Mouse (Mus musculus) C2C12 (cell line): ENCODE data around the gene Zg16. TPM values are rescaled to one million over a fixed set of nuclear protein-coding genes. Genes with fewer than 3 reads are reported as not detected.

ENCODE experiments used
- H3K27me3 ChIP-seq: one replicate; pipeline ENCODE4 v1.6.1; 2011; ENCODE audit not compliant: control insufficient read depth, insufficient read depth, insufficient read length
- H3K36me3 ChIP-seq: one replicate; pipeline ENCODE4 v1.6.1; 2011; ENCODE audit not compliant: control insufficient read depth, insufficient read depth
- H3K4me3 ChIP-seq: one replicate; pipeline ENCODE4 v1.5.1; 2011; ENCODE audit warnings: mild to moderate bottlenecking, control low read depth; ENCODE audit not compliant: poor library complexity, insufficient read depth, severe bottlenecking
- H3K79me2 ChIP-seq: one replicate; pipeline ENCODE4 v1.6.1; 2011; ENCODE audit not compliant: control insufficient read depth, insufficient read depth
- H3K79me3 ChIP-seq: one replicate; pipeline ENCODE4 v1.6.1; 2011; ENCODE audit warnings: low read depth, control low read depth
- H3ac ChIP-seq: one replicate; pipeline ENCODE3; 2011; ENCODE audit warnings: low read depth; ENCODE audit not compliant: control insufficient read depth, insufficient read length
- CEBPB ChIP-seq: IDR thresholded peaks from one replicate; pipeline ENCODE4 v1.6.1; 2011; ENCODE audit warnings: low read depth, mild to moderate bottlenecking, control low read depth, moderate library complexity
- CTCF ChIP-seq: IDR thresholded peaks from one replicate; pipeline ENCODE4 v1.5.1; 2011; ENCODE audit not compliant: control insufficient read depth, insufficient read depth, insufficient read length
- FOSL1 ChIP-seq: IDR thresholded peaks from one replicate; pipeline ENCODE4 v1.8.0; 2011; ENCODE audit warnings: mild to moderate bottlenecking, low read length; ENCODE audit not compliant: poor library complexity, insufficient read depth, severe bottlenecking
- MAX ChIP-seq: IDR thresholded peaks from one replicate; pipeline ENCODE4 v1.6.1; 2011; ENCODE audit warnings: mild to moderate bottlenecking, control low read depth
- MYOD1 ChIP-seq: IDR thresholded peaks from one replicate; pipeline ENCODE4 v1.6.1; 2011; ENCODE audit warnings: low read depth; ENCODE audit not compliant: control insufficient read depth, insufficient read length
- MYOG ChIP-seq: IDR thresholded peaks from one replicate; pipeline ENCODE4 v1.6.1; 2011; ENCODE audit not compliant: control insufficient read depth, insufficient read length; ENCODE audit errors: extremely low read depth
- USF1 ChIP-seq: IDR thresholded peaks from one replicate; pipeline ENCODE4 v1.6.1; 2011; ENCODE audit warnings: low read depth, mild to moderate bottlenecking, control low read depth, moderate library complexity
- polyA plus RNA-seq: library from polyadenylated mRNA; unstranded; fragments of >200 nt; fragmentation: generic; extraction: Trizol; gene quantifications from one replicate; pipeline ENCODE4 v1.2.1, GENCODE M21; 2012; ENCODE audit warnings: missing spikeins

Zg16 gene
- polyA plus RNA-seq, 1 experiment = not detected

DNA sequence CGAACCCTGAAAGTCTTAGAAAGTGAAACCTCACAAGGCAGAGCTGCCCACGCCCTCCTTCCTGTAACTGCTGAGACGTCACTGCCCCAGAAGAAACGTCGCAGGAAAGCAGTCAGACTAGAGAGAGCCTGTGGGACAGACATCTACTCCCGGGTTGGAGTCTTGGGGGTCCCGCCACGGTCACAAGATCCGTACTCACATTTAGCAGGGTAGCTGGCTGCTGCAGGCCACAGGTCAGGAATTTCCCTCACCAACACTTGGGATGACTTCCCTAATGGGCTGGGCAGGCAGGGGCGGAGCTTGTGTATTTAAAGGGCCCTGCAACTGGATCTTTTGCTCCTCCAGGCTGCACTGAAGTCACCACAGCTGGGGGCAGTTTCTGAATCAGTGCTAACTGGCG, 72.8 kb downstream of the Zg16 start, which contains the start of gene Mvp:
Mvp (minus strand) TSS at position 302 of the 400 bp plus-strand sequence.
- Histone ChIP-seq H3K36me3 (peaks cover 15% of the 10 kb centered on the region), H3K79me3 (peaks cover 19% of the 10 kb centered on the region), H3ac (peak within 1 kb of the TSS; percentile 58), H3K27me3 (no peaks in the 10 kb centered on the region), H3K4me3 (peak within 1 kb of the TSS; percentile 43), H3K79me2 (peaks cover 39% of the 10 kb centered on the region)
- TF ChIP-seq FOSL1 (no peak), MYOG (no peak), MYOD1 (no peak), CEBPB (no peak), CTCF (no peak), USF1 (no peak), MAX (no peak)

- Histone ChIP-seq H3K79me3 (peaks cover 19% of the 10 kb centered on the region), H3K27me3 (no peaks in the 10 kb centered on the region), H3K79me2 (peaks cover 39% of the 10 kb centered on the region), H3K36me3 (peaks cover 15% of the 10 kb centered on the region), H3K4me3 (no peak overlapping the region), H3ac (no peak overlapping the region)
- TF ChIP-seq MAX = no peak
- no peak for TF ChIP-seq MYOG
- no peak for TF ChIP-seq MYOD1
- no peak for TF ChIP-seq CTCF
Measured at GRCm38 (mm10) chr7:127013385-127013784, 73.7 kb downstream of the Zg16 start.

DNA sequence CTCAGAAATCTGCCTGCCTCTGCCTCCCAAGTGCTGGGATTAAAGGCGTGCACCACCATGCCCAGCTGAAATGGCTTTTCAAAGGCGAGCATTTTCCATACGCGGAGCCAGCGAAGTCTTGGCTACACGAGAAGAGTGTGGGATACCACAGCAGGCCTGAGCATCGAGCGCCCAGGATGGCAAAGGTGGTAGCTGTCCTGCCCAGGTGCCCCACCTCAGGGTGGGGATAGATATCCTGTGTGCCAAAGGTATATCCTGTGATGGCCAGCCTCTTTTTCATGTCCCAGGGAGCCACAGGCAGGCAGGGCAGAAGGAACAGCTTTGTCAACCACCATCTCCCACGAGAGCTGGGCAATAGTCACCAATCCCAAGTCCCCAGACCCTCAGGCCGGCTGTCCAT, 74.3 kb downstream of the Zg16 start:
- Histone ChIP-seq H3K27me3 (no peaks in the 10 kb centered on the region), H3K79me3 (peaks cover 19% of the 10 kb centered on the region), H3K4me3 (no peak overlapping the region), H3K36me3 (peaks cover 15% of the 10 kb centered on the region), H3ac (no peak overlapping the region), H3K79me2 (peaks cover 39% of the 10 kb centered on the region)
- TF ChIP-seq MYOD1 (no peak), MYOG (no peak), USF1 (no peak), CTCF (no peak), FOSL1 (no peak), CEBPB (no peak), MAX (no peak)

- no peak for TF ChIP-seq FOSL1
- TF ChIP-seq MAX = no peak
- no peak for TF ChIP-seq MYOG
- TF ChIP-seq MYOD1 = no peak
- TF ChIP-seq CTCF = no peak
- no peak for TF ChIP-seq USF1
- TF ChIP-seq CEBPB = no peak
- Histone ChIP-seq H3ac (no peak overlapping the region), H3K4me3 (no peak overlapping the region), H3K36me3 (peaks cover 15% of the 10 kb centered on the region), H3K79me3 (peaks cover 19% of the 10 kb centered on the region), H3K27me3 (no peaks in the 10 kb centered on the region), H3K79me2 (peaks cover 39% of the 10 kb centered on the region)
Measured at GRCm38 (mm10) chr7:127012374-127012773, 74.8 kb downstream of the Zg16 start.

DNA sequence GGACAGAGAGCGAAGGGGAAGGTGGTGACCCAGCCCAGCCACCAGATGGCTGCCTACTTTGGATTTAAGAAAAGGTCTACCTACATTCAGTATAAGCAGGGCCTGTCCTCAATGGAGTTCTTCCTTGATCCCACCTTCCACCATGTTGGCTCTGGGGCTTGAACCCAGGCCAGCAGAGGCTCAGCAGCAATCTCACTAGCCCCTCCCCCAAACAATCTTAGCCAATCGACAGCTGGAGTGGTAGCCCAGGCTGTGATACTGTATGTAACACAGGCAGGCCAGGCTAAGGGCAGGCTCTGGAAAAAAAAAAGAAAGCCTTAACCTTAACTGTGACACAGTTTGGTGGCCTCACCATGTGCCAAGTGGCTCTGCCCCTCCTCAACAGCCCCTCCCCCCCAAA, 75.4 kb downstream of the Zg16 start:
- no peak for TF ChIP-seq MAX
- no peak for TF ChIP-seq USF1
- TF ChIP-seq CEBPB = no peak
- no peak for TF ChIP-seq MYOD1
- no peak for TF ChIP-seq MYOG
- no peak for TF ChIP-seq FOSL1
- TF ChIP-seq CTCF = no peak
- no peak overlapping the region for H3ac ChIP-seq
- H3K79me3 ChIP-seq = peaks cover 19% of the 10 kb centered on the region
- peaks cover 39% of the 10 kb centered on the region for H3K79me2 ChIP-seq
- H3K27me3 ChIP-seq = no peaks in the 10 kb centered on the region
- H3K36me3 ChIP-seq = peaks cover 15% of the 10 kb centered on the region
- H3K4me3 ChIP-seq = no peak overlapping the region

DNA sequence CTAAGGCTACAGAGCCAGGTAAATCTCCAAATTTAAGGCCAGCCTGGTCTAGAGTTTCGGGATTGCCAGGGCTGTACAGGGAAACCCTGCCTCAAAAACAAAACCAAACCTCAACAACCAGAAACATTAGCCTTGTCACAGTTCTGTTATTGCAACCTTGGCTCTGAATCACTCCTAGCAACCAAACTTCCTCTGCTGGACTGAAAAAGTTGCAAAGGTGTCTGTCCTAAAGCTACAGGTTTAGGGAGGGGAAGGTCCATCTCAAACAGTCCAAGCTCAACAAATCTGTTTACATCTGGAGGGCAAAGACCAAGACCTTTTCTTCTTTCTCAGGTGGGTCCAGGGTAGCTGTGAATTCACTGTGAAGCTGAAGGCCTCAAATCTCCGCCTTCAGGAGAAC, 76.1 kb downstream of the Zg16 start:
- peaks cover 39% of the 10 kb centered on the region for H3K79me2 ChIP-seq
- TF ChIP-seq MYOD1 (no peak), USF1 (no peak), CTCF (no peak), MYOG (no peak), MAX (no peak), FOSL1 (no peak)
- no peak overlapping the region for H3ac ChIP-seq
- no peak overlapping the region for H3K4me3 ChIP-seq
- H3K36me3 ChIP-seq = peaks cover 15% of the 10 kb centered on the region
- peaks cover 19% of the 10 kb centered on the region for H3K79me3 ChIP-seq
- H3K27me3 ChIP-seq = no peaks in the 10 kb centered on the region
